Mouse (Mus musculus): Measurements from ENCODE around the gene Arg2.

- TF ChIP-seq CTCF (IDR thresholded peaks at IDR 0.05; ENCODE audit: low read depth) (peak; percentile 86), EP300 (optimal IDR thresholded peaks at IDR 0.05) (no peak)
Observed at GRCm38 (mm10) chr12:79193441-79193840, 62.9 kb downstream of the Arg2 start.

Measured in stomach, postnatal 0 days (tissue).